Mouse (Mus musculus): ENCODE results near the gene Dok3. TPM values are rescaled to one million over a fixed set of nuclear protein-coding genes. Genes with fewer than 3 reads are reported as not detected.

Gene Dok3
- polyA plus RNA-seq, 1 experiment from 2014 or later = 3.4 TPM

Small RNA genes lying within 50 kb of the gene (microRNA-seq; reads per million reads assigned to microRNA genes)
- gene Mir6944 (15.5 reads per million, percentile 28 among the genes with 10 or more reads in this experiment), gene Mir6945 (not detected)

Other genes starting within 250 kb of the Dok3 start
- gene Prelid1, start 208.8 kb downstream of the Dok3 start, polyA plus RNA-seq (2016; fragmentation: Nextera tagmentation; extraction: Ambion mirVana) = 290 and 318 TPM in 2 replicates
- gene Rab24, start 207.3 kb downstream of the Dok3 start, polyA plus RNA-seq (2016; fragmentation: Nextera tagmentation; extraction: Ambion mirVana) = 57.6 and 64.1 TPM in 2 replicates
- gene Mxd3, start 199.5 kb downstream of the Dok3 start, polyA plus RNA-seq (2016; fragmentation: Nextera tagmentation; extraction: Ambion mirVana) = 18.5 and 19.7 TPM in 2 replicates
- 85.4 and 87.9 TPM in 2 replicates for gene Lman2, start 166.5 kb downstream of the Dok3 start, polyA plus RNA-seq (2016; fragmentation: Nextera tagmentation; extraction: Ambion mirVana)
- 1.9 and 2.5 TPM in 2 replicates for gene Rgs14, start 159.6 kb downstream of the Dok3 start, polyA plus RNA-seq (2016; fragmentation: Nextera tagmentation; extraction: Ambion mirVana)
- not detected in 2 replicates for gene Slc34a1, start 131.1 kb downstream of the Dok3 start, polyA plus RNA-seq (2016; fragmentation: Nextera tagmentation; extraction: Ambion mirVana)
- not detected in 2 replicates for gene Pfn3, start 114.1 kb downstream of the Dok3 start, polyA plus RNA-seq (2016; fragmentation: Nextera tagmentation; extraction: Ambion mirVana)
- gene F12, start 102.5 kb downstream of the Dok3 start, polyA plus RNA-seq (2016; fragmentation: Nextera tagmentation; extraction: Ambion mirVana) = 55.9 and 57.0 TPM in 2 replicates
- 44.1 and 44.6 TPM in 2 replicates for gene Grk6, start 84.2 kb downstream of the Dok3 start, polyA plus RNA-seq (2016; fragmentation: Nextera tagmentation; extraction: Ambion mirVana)
- not detected in 2 replicates for gene Prr7, start 65.0 kb downstream of the Dok3 start, polyA plus RNA-seq (2016; fragmentation: Nextera tagmentation; extraction: Ambion mirVana)
- gene Dbn1, start 41.2 kb downstream of the Dok3 start, polyA plus RNA-seq (2016; fragmentation: Nextera tagmentation; extraction: Ambion mirVana) = 24.2 and 27.0 TPM in 2 replicates
- gene Pdlim7, start 15.6 kb downstream of the Dok3 start, polyA plus RNA-seq (2016; fragmentation: Nextera tagmentation; extraction: Ambion mirVana) = 44.3 and 45.2 TPM in 2 replicates
- 40.2 and 42.0 TPM in 2 replicates for gene Ddx41, start 7.4 kb upstream of the Dok3 start, polyA plus RNA-seq (2016; fragmentation: Nextera tagmentation; extraction: Ambion mirVana)
- gene Fam193b, start 41.8 kb upstream of the Dok3 start, polyA plus RNA-seq (2016; fragmentation: Nextera tagmentation; extraction: Ambion mirVana) = 15.9 and 17.5 TPM in 2 replicates
- 73.8 and 75.8 TPM in 2 replicates for gene Tmed9, start 44.4 kb upstream of the Dok3 start, polyA plus RNA-seq (2016; fragmentation: Nextera tagmentation; extraction: Ambion mirVana)
- 10.6 and 11.3 TPM in 2 replicates for gene B4galt7, start 70.6 kb upstream of the Dok3 start, polyA plus RNA-seq (2016; fragmentation: Nextera tagmentation; extraction: Ambion mirVana)
- gene Caml, start 93.7 kb upstream of the Dok3 start, polyA plus RNA-seq (2016; fragmentation: Nextera tagmentation; extraction: Ambion mirVana) = 19.1 and 20.9 TPM in 2 replicates
- 28.2 and 30.2 TPM in 2 replicates for gene Ddx46, start 105.7 kb upstream of the Dok3 start, polyA plus RNA-seq (2016; fragmentation: Nextera tagmentation; extraction: Ambion mirVana)
- gene B230219D22Rik, start 163.8 kb upstream of the Dok3 start, polyA plus RNA-seq (2016; fragmentation: Nextera tagmentation; extraction: Ambion mirVana) = 22.8 and 23.2 TPM in 2 replicates
- gene Txndc15, start 185.4 kb upstream of the Dok3 start, polyA plus RNA-seq (2016; fragmentation: Nextera tagmentation; extraction: Ambion mirVana) = 32.0 and 33.5 TPM in 2 replicates
- 45.8 and 47.5 TPM in 2 replicates for gene Pcbd2, start 198.1 kb upstream of the Dok3 start, polyA plus RNA-seq (2016; fragmentation: Nextera tagmentation; extraction: Ambion mirVana)

Measured in liver, embryonic 12.5 days (tissue).